Mouse (Mus musculus): ENCODE measurements around the gene Gm5771. TPM values are rescaled to one million over a fixed set of nuclear protein-coding genes. Genes with fewer than 3 reads are reported as not detected.
"Not testable (repeated sequence)": the region's sequence is repeated elsewhere in the genome, so short reads cannot be mapped to it uniquely, and the experiment has no call there.

Gm5771 gene
- polyA plus RNA-seq (2015; fragmentation: Nextera tagmentation; extraction: Ambion mirVana) = 0.14 and 0.64 TPM in 2 replicates

DNA sequence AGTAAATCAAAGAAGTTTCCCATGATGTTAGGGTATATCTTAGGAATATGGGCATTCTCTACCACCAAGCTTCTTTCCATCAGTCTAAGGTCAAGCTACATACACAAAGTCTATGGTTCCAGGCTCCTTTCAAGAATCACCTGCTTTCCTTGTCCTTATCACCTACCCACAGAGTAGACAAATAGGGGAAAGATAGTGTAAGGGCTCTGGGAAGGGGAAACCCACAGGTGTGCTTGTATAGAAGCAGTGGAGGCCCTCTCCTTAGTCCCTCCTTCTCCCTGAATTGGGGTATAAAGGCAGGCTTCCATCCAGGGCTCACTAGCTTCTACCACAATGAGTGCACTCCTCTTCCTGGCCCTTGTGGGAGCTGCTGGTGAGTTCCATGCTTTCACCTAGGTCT is at the start of gene Gm5771:
TSS of gene Gm5771 (plus strand) at position 301 of the 400 bp plus-strand sequence.
- not testable (repeated sequence) for H3K4me3 ChIP-seq (replicated peaks); H3K9me3 ChIP-seq (replicated peaks); H3K4me2 ChIP-seq; H3K9ac ChIP-seq; H3K4me1 ChIP-seq (replicated peaks); ATAC-seq (ENCODE audit: insufficient read depth); H3K36me3 ChIP-seq (replicated peaks); H3K27me3 ChIP-seq; H3K27ac ChIP-seq (replicated peaks)

DNA sequence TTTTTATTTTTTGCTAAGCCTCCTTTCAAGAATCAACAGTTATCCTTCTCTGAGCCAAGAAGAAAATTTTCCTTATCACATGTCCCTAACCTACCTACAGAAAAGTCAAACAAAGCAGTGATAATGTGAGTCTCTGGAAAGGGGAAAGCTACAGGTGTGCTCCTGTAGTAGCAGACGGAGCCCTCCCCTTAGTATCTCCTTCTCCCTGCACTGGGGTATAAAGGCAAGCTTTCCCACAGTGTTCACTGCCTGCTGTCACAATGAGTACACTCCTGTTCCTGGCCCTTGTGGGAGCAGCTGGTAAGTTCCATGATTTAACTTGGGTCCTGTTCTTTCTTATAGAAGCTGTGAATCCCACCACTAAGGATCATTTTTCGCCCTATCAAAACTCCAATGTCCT is 38.2 kb upstream of the Gm5771 start, which contains the start of gene Try10:
TSS of gene Try10 (plus strand) at position 174 of the 400 bp plus-strand sequence.
- no peak within 1 kb of the TSS for H3K9ac ChIP-seq
- no peak within 1 kb of the TSS for H3K4me3 ChIP-seq (replicated peaks)
- H3K4me1 ChIP-seq (replicated peaks) = no peaks in the 10 kb centered on the region
- H3K9me3 ChIP-seq (replicated peaks) = no peaks in the 10 kb centered on the region
- no peak for ATAC-seq (ENCODE audit: insufficient read depth)
- H3K4me2 ChIP-seq = no peak within 1 kb of the TSS
- H3K27me3 ChIP-seq = no peaks in the 10 kb centered on the region
- no peaks in the 10 kb centered on the region for H3K36me3 ChIP-seq (replicated peaks)
- no peak within 1 kb of the TSS for H3K27ac ChIP-seq (replicated peaks)
- 46% methylated on average over 2 of the region's 2 CpGs for WGBS (ENCODE audit: insufficient replicate concordance)

DNA sequence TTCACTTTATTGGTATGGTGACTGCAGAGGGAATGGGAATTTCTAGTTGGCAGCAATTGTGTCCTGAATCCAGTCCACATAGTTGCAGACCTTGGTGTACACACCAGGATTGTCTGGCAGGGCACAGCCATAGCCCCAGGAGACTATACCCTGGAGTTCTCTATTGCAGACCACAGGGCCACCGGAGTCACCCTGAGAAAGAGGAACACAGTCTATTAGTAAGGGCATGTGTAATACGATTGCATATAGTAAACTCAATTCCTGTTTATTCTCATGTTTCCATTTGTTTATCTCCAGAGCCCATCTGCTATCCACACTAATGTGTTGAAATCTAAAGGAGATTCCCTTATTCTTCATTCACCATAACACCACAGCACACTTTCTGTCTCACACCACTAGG is 18.4 kb upstream of the Gm5771 start:
- 77% methylated on average over 2 of the region's 2 CpGs for WGBS (ENCODE audit: insufficient replicate concordance)
- H3K27me3 ChIP-seq; H3K9ac ChIP-seq; H3K4me2 ChIP-seq; H3K9me3 ChIP-seq (replicated peaks); H3K27ac ChIP-seq (replicated peaks); H3K4me1 ChIP-seq (replicated peaks); ATAC-seq (ENCODE audit: insufficient read depth); H3K36me3 ChIP-seq (replicated peaks); H3K4me3 ChIP-seq (replicated peaks): not testable (repeated sequence)

DNA sequence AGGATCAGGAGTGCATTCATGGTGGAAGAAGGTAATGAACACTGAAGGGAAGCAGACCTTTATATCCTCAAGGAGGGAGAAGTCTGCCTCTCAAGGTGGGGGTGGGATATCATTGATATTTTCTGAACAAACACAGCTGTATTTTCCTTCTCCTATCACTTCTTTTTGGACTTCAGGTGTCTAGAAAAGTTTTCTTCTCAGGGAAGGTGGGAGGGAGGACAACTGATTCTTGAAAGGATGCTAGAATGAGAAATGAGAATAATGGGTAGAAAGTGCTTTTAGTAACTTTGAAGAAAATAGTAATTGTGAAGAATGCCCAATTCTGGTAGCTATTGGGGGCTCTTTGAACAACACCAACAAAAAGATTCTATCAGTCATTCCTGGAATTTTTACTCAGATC is 14.6 kb upstream of the Gm5771 start, which contains the start of gene Prss3:
TSS of gene Prss3 (minus strand) at position 101 of the 400 bp plus-strand sequence.
- not testable (repeated sequence) for H3K27ac ChIP-seq (replicated peaks); H3K9ac ChIP-seq; H3K4me3 ChIP-seq (replicated peaks); ATAC-seq (ENCODE audit: insufficient read depth); H3K4me1 ChIP-seq (replicated peaks); H3K4me2 ChIP-seq; H3K36me3 ChIP-seq (replicated peaks); H3K9me3 ChIP-seq (replicated peaks); H3K27me3 ChIP-seq

DNA sequence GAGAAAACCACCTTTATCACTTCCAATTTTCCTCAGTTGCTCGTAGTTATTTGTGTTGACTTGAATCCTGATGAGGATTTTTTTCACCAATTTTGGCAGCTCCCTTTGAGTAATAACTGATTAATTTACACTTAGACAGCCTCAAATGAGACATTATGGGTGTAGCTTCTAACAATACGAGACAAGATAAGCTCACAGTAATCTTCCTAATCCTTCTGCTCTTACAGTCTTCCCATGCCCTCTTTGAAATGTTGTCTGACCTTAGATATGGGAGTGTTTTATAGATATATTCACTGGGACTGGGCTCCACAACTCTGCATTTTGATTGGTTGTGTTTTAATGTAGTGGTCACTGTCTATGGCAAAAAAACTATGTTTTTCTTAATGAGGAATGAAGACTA is 5.4 kb upstream of the Gm5771 start:
- no peak overlapping the region for H3K4me2 ChIP-seq
- 33% methylated on average over 2 of the region's 2 CpGs for WGBS (ENCODE audit: insufficient replicate concordance)
- no peak overlapping the region for H3K4me3 ChIP-seq (replicated peaks)
- no peak; the same call in 1 of the 2 replicates for ATAC-seq (ENCODE audit: insufficient read depth)
- H3K27me3 ChIP-seq = no peaks in the 10 kb centered on the region
- no peaks in the 10 kb centered on the region for H3K4me1 ChIP-seq (replicated peaks)
- H3K9me3 ChIP-seq (replicated peaks) = no peaks in the 10 kb centered on the region
- H3K27ac ChIP-seq (replicated peaks) = no peak overlapping the region
- H3K36me3 ChIP-seq (replicated peaks) = no peaks in the 10 kb centered on the region
- no peak overlapping the region for H3K9ac ChIP-seq

DNA sequence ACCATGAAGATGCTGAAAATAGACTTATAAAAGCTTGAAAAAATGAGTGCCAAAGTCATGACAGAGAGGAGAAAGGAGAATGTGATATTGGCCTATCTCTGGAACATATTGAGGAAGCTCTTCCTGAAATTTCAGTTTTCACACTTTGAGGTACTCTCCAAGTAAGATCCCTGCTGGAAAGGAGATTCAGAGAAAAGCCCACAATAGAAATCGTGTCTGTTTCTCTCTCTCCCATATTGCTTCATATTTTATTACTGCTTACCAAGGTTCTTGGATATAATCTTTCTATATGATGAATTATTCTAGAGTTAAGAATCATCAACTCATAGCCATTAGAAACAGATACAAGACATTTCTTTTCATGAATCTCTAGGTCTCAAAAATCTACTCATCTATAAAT is 516 bp upstream of the Gm5771 start:
- WGBS (ENCODE audit: insufficient replicate concordance) = 24% methylated on average over 1 of the region's 1 CpGs
- ATAC-seq (ENCODE audit: insufficient read depth); H3K4me1 ChIP-seq (replicated peaks); H3K9me3 ChIP-seq (replicated peaks); H3K9ac ChIP-seq; H3K27me3 ChIP-seq; H3K4me2 ChIP-seq; H3K36me3 ChIP-seq (replicated peaks); H3K4me3 ChIP-seq (replicated peaks); H3K27ac ChIP-seq (replicated peaks): not testable (repeated sequence)

DNA sequence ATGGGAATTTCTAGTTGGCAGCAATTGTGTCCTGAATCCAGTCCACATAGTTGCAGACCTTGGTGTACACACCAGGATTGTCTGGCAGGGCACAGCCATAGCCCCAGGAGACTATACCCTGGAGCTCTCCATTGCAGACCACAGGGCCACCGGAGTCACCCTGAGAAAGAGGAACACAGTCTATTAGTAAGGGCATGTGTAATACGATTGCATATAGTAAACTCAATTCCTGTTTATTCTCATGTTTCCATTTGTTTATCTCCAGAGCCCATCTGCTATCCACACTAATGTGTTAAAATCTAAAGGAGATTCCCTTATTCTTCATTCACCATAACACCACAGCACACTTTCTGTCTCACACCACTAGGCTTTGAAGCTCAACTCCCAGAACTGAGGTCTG is 50.1 kb downstream of the Gm5771 start:
- not testable (repeated sequence) for H3K27me3 ChIP-seq; H3K36me3 ChIP-seq (replicated peaks); H3K4me2 ChIP-seq; H3K9me3 ChIP-seq (replicated peaks); H3K27ac ChIP-seq (replicated peaks); ATAC-seq (ENCODE audit: insufficient read depth); H3K4me3 ChIP-seq (replicated peaks); H3K9ac ChIP-seq; H3K4me1 ChIP-seq (replicated peaks)
- WGBS (ENCODE audit: insufficient replicate concordance) = 46% methylated on average over 2 of the region's 2 CpGs

DNA sequence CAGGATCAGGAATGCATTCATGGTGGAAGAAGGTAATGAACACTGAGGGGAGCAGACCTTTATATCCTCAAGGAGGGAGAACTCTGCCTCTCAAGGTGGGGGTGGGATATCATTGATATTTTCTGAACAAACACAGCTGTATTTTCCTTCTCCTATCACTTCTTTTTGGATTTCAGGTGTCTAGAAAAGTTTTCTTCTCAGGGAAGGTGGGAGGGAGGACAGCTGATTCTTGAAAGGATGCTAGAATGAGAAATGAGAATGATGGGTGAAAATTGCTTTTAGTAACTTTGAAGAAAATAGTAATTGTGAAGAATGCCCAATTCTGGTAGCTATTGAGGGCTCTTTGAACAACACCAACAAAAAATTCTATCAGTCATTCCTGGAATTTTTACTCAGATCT is 53.9 kb downstream of the Gm5771 start, which contains the start of gene Gm10334:
TSS of gene Gm10334 (minus strand) at position 101 of the 400 bp plus-strand sequence.
- H3K9ac ChIP-seq; H3K4me1 ChIP-seq (replicated peaks); ATAC-seq (ENCODE audit: insufficient read depth); H3K27me3 ChIP-seq; H3K36me3 ChIP-seq (replicated peaks); H3K4me2 ChIP-seq; H3K4me3 ChIP-seq (replicated peaks); H3K27ac ChIP-seq (replicated peaks); H3K9me3 ChIP-seq (replicated peaks): not testable (repeated sequence)

Other genes with a start within 250 kb of the Gm5771 start
- not detected in 2 replicates for gene Try4, start 90.1 kb upstream of the Gm5771 start, polyA plus RNA-seq (2015; fragmentation: Nextera tagmentation; extraction: Ambion mirVana)
- 1.9 TPM in 1 of 2 replicates, not detected in the other for gene Try5, start 75.5 kb upstream of the Gm5771 start, polyA plus RNA-seq (2015; fragmentation: Nextera tagmentation; extraction: Ambion mirVana)
- gene Try10, start 38.3 kb upstream of the Gm5771 start, polyA plus RNA-seq (2015; fragmentation: Nextera tagmentation; extraction: Ambion mirVana) = 0.35 and 3.7 TPM in 2 replicates
- gene Prss3, start 14.7 kb upstream of the Gm5771 start, polyA plus RNA-seq (2015; fragmentation: Nextera tagmentation; extraction: Ambion mirVana) = 0.51 TPM in 1 of 2 replicates, not detected in the other
- gene Gm10334, start 53.8 kb downstream of the Gm5771 start, polyA plus RNA-seq (2015; fragmentation: Nextera tagmentation; extraction: Ambion mirVana) = 0.18 and 0.94 TPM in 2 replicates
- gene Prss1, start 66.6 kb downstream of the Gm5771 start, polyA plus RNA-seq (2015; fragmentation: Nextera tagmentation; extraction: Ambion mirVana) = 0.45 and 3.8 TPM in 2 replicates
- gene Prss2, start 129.4 kb downstream of the Gm5771 start, polyA plus RNA-seq (2015; fragmentation: Nextera tagmentation; extraction: Ambion mirVana) = 0.22 and 1.1 TPM in 2 replicates
- 0.48 and 0.59 TPM in 2 replicates for gene Ephb6, start 213.1 kb downstream of the Gm5771 start, polyA plus RNA-seq (2015; fragmentation: Nextera tagmentation; extraction: Ambion mirVana)
- gene Trpv6, start 244.0 kb downstream of the Gm5771 start, polyA plus RNA-seq (2015; fragmentation: Nextera tagmentation; extraction: Ambion mirVana) = 0.13 and 0.15 TPM in 2 replicates

Data from liver, embryonic 15.5 days (tissue).